Mouse (Mus musculus) embryonic fibroblast, embryonic 13.5 days (primary cell): ENCODE results near the gene Trpc2.

ENCODE experiments used
- CTCF ChIP-seq: IDR thresholded peaks from 2 replicates; pipeline ENCODE4 v1.5.1; 2011; ENCODE audit warnings: mild to moderate bottlenecking, control low read depth, low read length, moderate library complexity, borderline replicate concordance; ENCODE audit not compliant: insufficient read depth
- POLR2A ChIP-seq: IDR thresholded peaks from 2 replicates; pipeline ENCODE4 v1.6.1; 2011; ENCODE audit warnings: low read depth, mild to moderate bottlenecking, control low read depth, low read length, moderate library complexity

- no peak for TF ChIP-seq CTCF
- TF ChIP-seq POLR2A: no peak
Observed at GRCm38 (mm10) chr7:102117382-102117781, 34.5 kb downstream of the Trpc2 start.
